Mouse (Mus musculus) CH12.LX (cell line): Measurements from ENCODE around the gene Phactr1. TPM values are rescaled to one million over a fixed set of nuclear protein-coding genes. Genes with fewer than 3 reads are reported as not detected.

ENCODE experiments used
- DNase-seq: peaks from one replicate; pipeline ENCODE4 v3.0.0-alpha.2; 2013; ENCODE audit errors: extremely low read depth
- H3K27ac ChIP-seq: 2 replicates; pipeline ENCODE4 v1.5.1; 2012; ENCODE audit warnings: low read depth, mild to moderate bottlenecking, control low read depth, moderate library complexity; ENCODE audit not compliant: insufficient read depth
- H3K27me3 ChIP-seq: replicated peaks from 2 replicates; pipeline ENCODE3; 2012; ENCODE audit warnings: inconsistent platforms
- H3K36me3 ChIP-seq, 2 experiments: replicated peaks in 1 of 2; 2 replicates each; pipeline versions ENCODE3 to v1.6.1; 2012; ENCODE audit warnings: inconsistent platforms in 1 of 2, low read length in 1 of 2, mild to moderate bottlenecking in 1 of 2, mixed read lengths in 1 of 2, moderate library complexity in 1 of 2; ENCODE audit not compliant: control insufficient read depth in 1 of 2, insufficient read depth in 1 of 2
- H3K4me1 ChIP-seq, 2 experiments: 2 replicates each; pipeline ENCODE4 v1.6.1; 2012; ENCODE audit warnings: inconsistent platforms in 1 of 2, moderate library complexity in 1 of 2; ENCODE audit not compliant: insufficient read depth in 2 of 2, control insufficient read depth in 1 of 2
- H3K4me2 ChIP-seq: 2 replicates; pipeline ENCODE4 v1.6.1; 2012; ENCODE audit warnings: low read depth, mild to moderate bottlenecking, control low read depth; ENCODE audit not compliant: poor library complexity, insufficient read depth, severe bottlenecking
- H3K4me3 ChIP-seq, 3 experiments: fragments of 150-350 bp in 1 of 3; sonication (generic) in 1 of 3; replicated peaks in 1 of 3; 2 replicates each; pipeline versions ENCODE3 to v1.5.1; 2011 to 2012; ENCODE audit warnings: low read depth in 2 of 3, low read length in 2 of 3, mild to moderate bottlenecking in 2 of 3, moderate library complexity in 2 of 3, control low read depth in 1 of 3, improper control_type of control experiment in 1 of 3, inconsistent platforms in 1 of 3, mixed read lengths in 1 of 3; ENCODE audit not compliant: poor library complexity in 1 of 3
- H3K79me2 ChIP-seq: replicated peaks from 2 replicates; pipeline ENCODE4 v1.6.1; 2012; ENCODE audit warnings: mild to moderate bottlenecking, moderate library complexity; ENCODE audit not compliant: control insufficient read depth, poor library complexity, insufficient read depth, severe bottlenecking; ENCODE audit errors: extremely low read depth
- H3K9ac ChIP-seq: 2 replicates; pipeline ENCODE4 v1.6.1; 2012; ENCODE audit warnings: low read depth, mild to moderate bottlenecking, control low read depth, moderate library complexity; ENCODE audit not compliant: insufficient read depth
- H3K9me3 ChIP-seq: replicated peaks from 2 replicates; pipeline ENCODE3; 2012; ENCODE audit warnings: low read length, inconsistent platforms, mixed read lengths
- CHD1 ChIP-seq: IDR thresholded peaks from 2 replicates; pipeline ENCODE4 v1.6.1; 2012; ENCODE audit warnings: low read depth, low read length, improper control_type of control experiment, inconsistent platforms
- CHD2 ChIP-seq: IDR thresholded peaks from 2 replicates; pipeline ENCODE4 v1.6.1; 2011; ENCODE audit warnings: low read length, improper control_type of control experiment
- CTCF ChIP-seq, 2 experiments: IDR thresholded peaks in 1 of 2; conservative IDR thresholded peaks in 1 of 2; 2 replicates each; pipeline ENCODE4 v1.5.1; 2011 to 2012; ENCODE audit warnings: low read depth in 2 of 2, low read length in 2 of 2, improper control_type of control experiment in 1 of 2, inconsistent platforms in 1 of 2, mild to moderate bottlenecking in 1 of 2, moderate library complexity in 1 of 2
- ELF1 ChIP-seq: IDR thresholded peaks from 2 replicates; pipeline ENCODE4 v1.6.1; 2014; ENCODE audit warnings: low read depth, mild to moderate bottlenecking, inconsistent platforms, low read length, improper control_type of control experiment
- EP300 ChIP-seq: IDR thresholded peaks from 2 replicates; pipeline ENCODE4 v1.6.1; 2011; ENCODE audit warnings: low read length, improper control_type of control experiment
- ETS1 ChIP-seq: conservative IDR thresholded peaks from 2 replicates; pipeline ENCODE4 v1.6.1; 2012; ENCODE audit warnings: low read depth, mild to moderate bottlenecking, inconsistent platforms, low read length, improper control_type of control experiment, moderate library complexity
- HCFC1 ChIP-seq: IDR thresholded peaks from 2 replicates; pipeline ENCODE4 v1.6.1; 2012; ENCODE audit warnings: low read depth, mild to moderate bottlenecking, inconsistent platforms, low read length, improper control_type of control experiment
- KAT2A ChIP-seq: IDR thresholded peaks from 2 replicates; pipeline ENCODE4 v1.6.1; 2012; ENCODE audit warnings: low read length, improper control_type of control experiment, inconsistent platforms; ENCODE audit not compliant: insufficient replicate concordance
- MAZ ChIP-seq: IDR thresholded peaks from 2 replicates; pipeline ENCODE4 v1.6.1; 2012; ENCODE audit warnings: low read depth, mild to moderate bottlenecking, inconsistent platforms, low read length, improper control_type of control experiment, moderate library complexity
- MEF2A ChIP-seq: IDR thresholded peaks from 2 replicates; pipeline ENCODE4 v1.6.1; 2014; ENCODE audit warnings: low read depth, mild to moderate bottlenecking, inconsistent platforms, low read length, improper control_type of control experiment, borderline replicate concordance
- MYC ChIP-seq: IDR thresholded peaks from 2 replicates; pipeline ENCODE4 v1.6.1; 2011; ENCODE audit warnings: low read depth, mild to moderate bottlenecking, improper control_type of control experiment, low read length
- NELFE ChIP-seq: IDR thresholded peaks from 2 replicates; pipeline ENCODE4 v1.6.1; 2011; ENCODE audit warnings: low read depth, low read length, improper control_type of control experiment
- PAX5 ChIP-seq: IDR thresholded peaks from 2 replicates; pipeline ENCODE4 v1.6.1; 2012; ENCODE audit warnings: low read length, inconsistent platforms, mixed read lengths
- POLR2AphosphoS2 ChIP-seq: IDR thresholded peaks from 2 replicates; pipeline ENCODE4 v1.6.1; 2011; ENCODE audit warnings: low read depth, low read length, improper control_type of control experiment
- RCOR1 ChIP-seq: conservative IDR thresholded peaks from 2 replicates; pipeline ENCODE4 v1.6.1; 2012; ENCODE audit warnings: low read depth, mild to moderate bottlenecking, inconsistent platforms, low read length, improper control_type of control experiment
- SIN3A ChIP-seq: IDR thresholded peaks from 2 replicates; pipeline ENCODE4 v1.6.1; 2012; ENCODE audit warnings: low read length, improper control_type of control experiment, inconsistent platforms
- UBTF ChIP-seq: IDR thresholded peaks from 2 replicates; pipeline ENCODE4 v1.6.1; 2012; ENCODE audit warnings: low read depth, mild to moderate bottlenecking, inconsistent platforms, low read length, improper control_type of control experiment, moderate library complexity
- USF1 ChIP-seq: IDR thresholded peaks from 2 replicates; pipeline ENCODE4 v1.6.1; 2014; ENCODE audit warnings: low read depth, mild to moderate bottlenecking, inconsistent platforms, low read length, improper control_type of control experiment
- USF2 ChIP-seq: conservative IDR thresholded peaks from 2 replicates; pipeline ENCODE4 v1.6.1; 2011; ENCODE audit warnings: low read depth, low read length, improper control_type of control experiment
- ZKSCAN1 ChIP-seq: IDR thresholded peaks from 2 replicates; pipeline ENCODE4 v1.6.1; 2012; ENCODE audit warnings: low read depth, inconsistent platforms, low read length, improper control_type of control experiment, borderline replicate concordance
- dilution Hi-C: fragments of 300-500 bp; cut with MboI; formaldehyde crosslinking; loops from 2 replicates; pipeline ENCODE4 v1.14.3; 2020; ENCODE audit warnings: low sequenced_read_pairs; ENCODE audit not compliant: extremely low pct_unique_long_range_greater_than_20kb, extremely low pct_ligation_motif_present
- in situ Hi-C: fragments of 300-500 bp; cut with MboI; formaldehyde crosslinking; loops from 3 replicates; pipeline ENCODE4 v1.14.3; 2019; ENCODE audit warnings: low sequenced_read_pairs, low pct_ligation_motif_present, low pct_unique_long_range_greater_than_20kb, mixed read lengths
- polyA plus RNA-seq: library from polyadenylated mRNA; unstranded; fragments of >175 nt; gene quantifications from 2 replicates; pipeline ENCODE4 v1.2.1, GENCODE M21; 2012; ENCODE audit warnings: low read depth; ENCODE audit not compliant: insufficient read length
- total RNA-seq, 2 experiments: library from RNA; depleted of rRNA; stranded (reverse); fragments of 300-350 nt in 1 of 2; fragments of >200 nt in 1 of 2; gene quantifications; 2 replicates each; pipeline ENCODE4 v1.2.3; 2012 to 2014

Phactr1 gene
- total and polyA plus RNA-seq, 3 experiments = 2.0 to 6.1 (median 3.1) TPM

DNA sequence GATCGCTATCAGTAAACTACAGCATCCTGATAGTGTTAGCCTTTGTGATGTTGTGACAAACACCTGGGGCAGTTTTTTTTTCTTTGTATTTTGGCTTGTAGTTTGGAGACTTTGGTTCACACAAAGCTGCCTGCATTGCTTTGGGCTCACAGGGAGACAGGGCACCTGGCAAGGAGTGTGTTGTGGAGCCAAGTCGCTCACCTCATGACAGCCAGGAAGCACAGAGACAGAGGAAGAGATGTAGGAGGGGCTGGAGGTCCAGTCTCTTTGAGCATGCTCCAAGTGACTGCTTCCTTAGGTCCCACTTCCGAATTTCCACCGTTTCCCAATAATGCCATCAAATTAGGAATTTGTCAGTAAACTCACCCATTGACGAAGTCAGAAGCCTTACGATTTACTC is 272.6 kb downstream of the Phactr1 start:
- H3K9me3 ChIP-seq = no peaks in the 10 kb centered on the region
- H3K79me2 ChIP-seq = no peaks in the 10 kb centered on the region
- TF ChIP-seq MEF2A (no peak), SIN3A (no peak), ETS1 (no peak), MAZ (no peak)
- dilution Hi-C loops = no loop called here
- H3K27ac ChIP-seq = no peak overlapping the region
- no peak overlapping the region for H3K4me3 ChIP-seq
- no peak overlapping the region for H3K9ac ChIP-seq
- DNase-seq = no peak
- in situ Hi-C loops = no loop called here
- H3K4me2 ChIP-seq = no peak overlapping the region
- H3K27me3 ChIP-seq = peaks cover 1% of the 10 kb centered on the region
- H3K4me1 ChIP-seq = peaks cover 0 to 25% of the 10 kb centered on the region in 2 experiments; a peak in 3 of 4 replicates
- no peaks in the 10 kb centered on the region for H3K36me3 ChIP-seq

DNA sequence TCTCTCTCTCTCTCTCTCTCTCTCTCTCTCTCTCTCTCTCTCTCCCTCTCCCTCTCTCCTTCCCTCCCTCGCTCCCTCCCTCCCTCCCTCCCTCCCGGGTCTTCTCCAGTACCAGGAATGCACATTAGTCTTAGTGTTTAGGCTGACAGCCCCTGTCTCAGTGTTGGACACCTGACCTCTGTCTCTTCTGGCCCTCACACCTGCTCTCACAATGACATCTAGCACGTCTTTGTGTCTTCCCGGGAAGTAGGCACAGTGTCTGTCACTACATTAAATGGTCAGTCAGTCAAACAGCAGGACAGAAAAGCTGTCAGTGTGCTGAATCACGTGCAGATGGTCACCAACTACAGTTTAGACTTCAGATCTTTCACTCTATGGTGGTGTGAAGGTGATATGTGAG is 273.7 kb downstream of the Phactr1 start:
- Histone ChIP-seq H3K27ac (no peak overlapping the region), H3K9me3 (no peaks in the 10 kb centered on the region), H3K4me2 (no peak overlapping the region), H3K9ac (no peak overlapping the region), H3K27me3 (peaks cover 1% of the 10 kb centered on the region), H3K4me3 (no peak overlapping the region), H3K36me3 (no peaks in the 10 kb centered on the region)
- dilution Hi-C loops = no loop called here
- DNase-seq = no peak
- in situ Hi-C loops = no loop called here
- TF ChIP-seq POLR2AphosphoS2 (no peak), PAX5 (no peak)
- TF ChIP-seq, all 38 proteins: peak for 0
- Histone ChIP-seq H3K79me2 (no peaks in the 10 kb centered on the region), H3K4me1 (peaks cover 0 to 34% of the 10 kb centered on the region in 2 experiments; a peak in 3 of 4 replicates)

DNA sequence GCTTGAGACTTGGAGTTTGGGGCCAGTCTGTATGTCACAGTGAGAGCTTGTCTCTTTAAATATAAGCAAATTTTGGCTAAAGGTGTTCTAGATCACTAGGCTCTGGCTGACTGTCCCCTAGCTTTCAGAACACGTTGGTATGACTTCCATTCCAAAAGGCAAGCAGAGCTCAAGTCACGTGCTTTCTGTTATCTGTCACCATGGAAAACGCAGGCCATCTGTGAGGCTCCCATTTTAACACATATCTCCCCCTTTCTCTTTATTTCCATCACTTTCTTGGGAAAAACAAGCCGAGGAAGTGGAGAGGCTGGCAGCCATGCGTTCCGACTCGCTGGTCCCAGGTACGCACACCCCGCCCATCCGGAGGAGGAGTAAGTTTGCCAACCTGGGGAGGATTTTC is 275.9 kb downstream of the Phactr1 start:
- H3K4me2 ChIP-seq = no peak overlapping the region
- dilution Hi-C loops (no loop called here), in situ Hi-C loops (no loop called here)
- H3K9me3 ChIP-seq = no peaks in the 10 kb centered on the region
- no peak for DNase-seq
- no peak overlapping the region for H3K9ac ChIP-seq
- H3K4me3 ChIP-seq = no peak overlapping the region
- H3K27me3 ChIP-seq = peaks cover 1% of the 10 kb centered on the region
- H3K36me3 ChIP-seq = no peaks in the 10 kb centered on the region
- peaks cover 0 to 48% of the 10 kb centered on the region in 2 experiments; a peak in 3 of 4 replicates for H3K4me1 ChIP-seq
- H3K79me2 ChIP-seq = no peaks in the 10 kb centered on the region
- no peak for TF ChIP-seq KAT2A
- no peak for TF ChIP-seq USF1
- TF ChIP-seq USF2 = no peak
- TF ChIP-seq CHD2 = no peak
- TF ChIP-seq HCFC1 = no peak
- no peak for TF ChIP-seq NELFE
- no peak for TF ChIP-seq EP300
- TF ChIP-seq ELF1 = no peak
- TF ChIP-seq CHD1 = no peak
- no peak for TF ChIP-seq MYC
- no peak for TF ChIP-seq CTCF (conservative IDR thresholded peaks at IDR 0.05 in 1 of 2, IDR thresholded peaks at IDR 0.05 in 1 of 2; ENCODE audit: low read depth in 2 of 2, low read length in 2 of 2)
- TF ChIP-seq POLR2AphosphoS2 = no peak
- TF ChIP-seq SIN3A = no peak
- TF ChIP-seq RCOR1 = no peak
- no peak for TF ChIP-seq ZKSCAN1
- no peak for TF ChIP-seq UBTF
- no peak for TF ChIP-seq MEF2A
- H3K27ac ChIP-seq = no peak overlapping the region
